Mouse (Mus musculus) frontal cortex, adult 2 months (tissue): ENCODE data around the gene Lca5l. TPM values are rescaled to one million over a fixed set of nuclear protein-coding genes. Genes with fewer than 3 reads are reported as not detected.

Experiments
- DNase-seq, 2 experiments: peaks; one replicate each; pipeline ENCODE4 v3.0.0; 2022; ENCODE audit warnings: low spot score in 1 of 2; ENCODE audit errors: extremely low spot score in 1 of 2
- polyA plus RNA-seq: library from polyadenylated mRNA; depleted of rRNA; stranded (reverse); fragments of >200 nt; gene quantifications from 2 replicates; pipeline ENCODE4 v1.2.3, GENCODE M21; 2012; rRNA removed

Lca5l gene
- polyA plus RNA-seq, 1 experiment: 3.8 TPM

DNA sequence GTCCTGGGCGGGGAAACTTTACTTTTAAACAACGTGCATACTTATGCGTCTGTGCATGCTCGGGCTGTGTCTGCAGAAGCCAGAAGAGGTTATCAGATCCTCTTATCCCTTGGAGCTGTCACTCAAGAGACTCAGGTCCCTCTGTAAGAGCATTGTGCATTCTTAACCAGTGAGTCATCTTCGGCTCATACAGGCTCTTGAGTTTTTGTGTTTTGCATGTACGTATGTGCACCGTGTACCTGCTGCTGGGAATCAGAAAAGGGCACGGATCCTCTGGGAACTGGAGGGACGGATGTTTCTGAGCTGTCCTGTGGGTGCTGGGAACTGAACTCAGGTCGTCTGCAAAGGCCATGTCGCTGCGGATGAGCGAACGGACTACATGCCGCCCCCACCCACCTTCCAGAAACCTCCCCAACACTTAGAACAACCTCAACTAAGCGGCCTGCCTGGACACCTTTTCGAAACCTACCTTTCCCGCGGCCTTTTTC, 65.3 kb downstream of the Lca5l start:
- DNase-seq: no peak

DNA sequence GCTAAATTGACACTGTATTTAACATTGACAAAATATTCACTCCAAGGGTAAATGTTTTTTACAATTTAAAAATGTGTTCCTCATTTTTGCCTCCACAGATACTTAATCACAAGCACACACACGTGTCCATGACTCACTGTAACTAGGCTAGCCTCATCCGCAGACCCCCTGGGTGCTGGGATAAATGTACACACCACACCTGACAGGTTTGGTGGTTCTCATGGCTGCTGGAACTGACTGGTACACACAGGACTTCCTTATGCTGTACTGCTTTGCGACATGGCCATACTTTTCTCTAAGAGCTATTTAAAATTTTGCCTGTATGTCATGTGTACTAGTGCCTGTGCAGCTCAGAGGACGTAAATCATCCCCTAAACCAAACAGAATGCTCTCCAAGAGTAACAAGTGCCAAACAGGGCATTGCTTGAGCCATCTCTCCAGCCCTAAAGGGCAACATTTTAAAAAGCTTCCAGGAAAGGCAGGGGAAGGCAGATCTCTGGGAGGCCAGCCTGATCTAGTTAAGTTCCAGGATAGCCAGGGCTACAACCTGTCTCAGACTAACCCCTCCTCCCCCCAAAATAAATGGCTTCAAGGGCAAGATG, 71.9 kb downstream of the Lca5l start:
- DNase-seq: no peak

DNA sequence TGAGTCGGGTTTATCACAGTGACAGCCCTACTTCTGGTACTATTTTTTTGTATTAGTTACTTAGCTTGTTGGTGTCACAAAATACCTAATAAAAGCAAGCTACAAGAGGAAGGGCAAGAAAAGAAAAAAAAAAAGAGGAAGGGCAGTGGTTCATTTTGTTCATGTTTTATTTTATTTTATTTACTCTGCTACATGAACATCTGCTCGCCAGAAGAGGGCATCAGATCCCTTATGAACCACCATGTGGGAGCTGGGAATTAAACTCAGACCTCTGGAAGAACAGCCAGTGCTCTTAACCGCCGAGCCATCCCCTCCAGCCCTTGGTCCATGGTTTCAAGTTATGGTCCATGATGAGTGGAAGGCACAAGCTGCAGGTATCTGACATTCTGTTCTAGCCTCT, 77.3 kb downstream of the Lca5l start:
- DNase-seq: no peak

GRCm38 (mm10) chr16:96112769-96113168, 79.3 kb downstream of the Lca5l start:
- no peak for DNase-seq

DNA sequence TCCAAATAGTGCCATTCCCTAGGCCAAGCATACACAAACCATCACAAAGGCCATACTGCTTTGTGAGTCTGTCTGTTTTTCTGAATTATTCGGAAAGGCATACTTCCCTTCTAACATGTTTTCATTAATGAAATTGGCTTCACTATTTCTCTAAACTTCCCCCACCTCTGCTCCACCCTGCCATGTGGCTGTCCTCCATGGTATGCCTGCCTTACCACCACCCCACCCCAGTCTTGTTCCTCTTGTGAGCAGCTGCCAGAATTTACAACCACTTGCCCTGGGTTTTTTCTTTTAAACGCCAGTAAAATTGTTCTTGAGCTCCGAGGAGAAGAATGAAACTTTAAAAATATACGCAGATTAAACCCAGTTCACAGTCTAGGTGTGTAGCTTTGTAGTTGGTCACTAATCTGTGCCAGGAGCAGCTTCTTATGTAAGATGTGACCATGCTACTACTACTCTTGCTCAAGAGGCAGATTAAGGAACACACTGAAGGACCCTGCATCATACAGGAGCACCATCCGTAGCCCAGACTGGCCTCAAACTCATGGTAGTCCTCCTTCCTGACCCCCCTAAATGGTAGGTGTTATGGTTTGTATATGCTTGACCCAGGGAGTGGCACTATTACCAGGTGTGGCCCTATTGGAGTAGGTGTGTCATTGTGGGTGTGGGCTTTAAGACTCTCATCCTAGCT, 81.3 kb downstream of the Lca5l start:
- DNase-seq: no peak

GRCm38 (mm10) chr16:96109673-96110072, 82.4 kb downstream of the Lca5l start:
- DNase-seq: no peak

Other genes starting within 250 kb of the Lca5l start
- gene Psmg1, start 201.3 kb downstream of the Lca5l start, polyA plus RNA-seq: 25.0 and 26.4 TPM in 2 replicates
- 79.8 and 80.1 TPM in 2 replicates for gene Brwd1, start 109.7 kb downstream of the Lca5l start, polyA plus RNA-seq
- 104 TPM in 2 replicates for gene Hmgn1, start 64.5 kb downstream of the Lca5l start, polyA plus RNA-seq
- gene Wrb, start 46.9 kb downstream of the Lca5l start, polyA plus RNA-seq: 110 and 115 TPM in 2 replicates
- gene Sh3bgr, start 8.2 kb upstream of the Lca5l start, polyA plus RNA-seq: 8.8 and 12.6 TPM in 2 replicates
- 13.3 and 14.2 TPM in 2 replicates for gene B3galt5, start 43.5 kb upstream of the Lca5l start, polyA plus RNA-seq